Mouse (Mus musculus): ENCODE data around the gene Htr7. TPM values are rescaled to one million over a fixed set of nuclear protein-coding genes. Genes with fewer than 3 reads are reported as not detected.

The Htr7 gene
- total RNA-seq (2014; rRNA removed) (25.7 and 28.8 TPM in 2 replicates), polyA plus RNA-seq (2015; fragmentation: Nextera tagmentation; extraction: Ambion mirVana) (15.4 and 15.8 TPM in 2 replicates)

GRCm38 (mm10) chr19:36057231-36057811 is at the start of gene Htr7:
Gene Htr7 (minus strand): TSS chr19:36057507.
- under 1% methylated on average over 55 of the region's 86 CpGs for WGBS
- Histone ChIP-seq H3K27me3 (ENCODE audit: insufficient read depth, low read length) (no peaks in the 10 kb centered on the region), H3K27ac (ENCODE audit: low read depth, low read length) (peak within 1 kb of the TSS; percentile 32; the same call in 1 of the 2 replicates), H3K36me3 (ENCODE audit: insufficient read depth, low read length) (no peaks in the 10 kb centered on the region), H3K4me2 (ENCODE audit: low read depth, low read length, poor library complexity, severe bottlenecking) (peak within 1 kb of the TSS; percentile 78), H3K9me3 (ENCODE audit: low read length) (no peaks in the 10 kb centered on the region), H3K4me1 (ENCODE audit: insufficient read depth, low read length) (no peaks in the 10 kb centered on the region), H3K4me3 (ENCODE audit: low read depth, low read length) (peak within 1 kb of the TSS; percentile 64), H3K9ac (replicated peaks; ENCODE audit: low read length, poor library complexity, severe bottlenecking) (peak within 1 kb of the TSS; percentile 66)
- peak; percentile 53 for TF ChIP-seq CTCF (IDR thresholded peaks at IDR 0.05)
- peak; percentile 93 for ATAC-seq (ENCODE audit: low FRiP score)
- DNase-seq (ENCODE audit: low spot score) = peak; percentile 47

GRCm38 (mm10) chr19:36103909-36104308 is 46.6 kb upstream of the Htr7 start:
- H3K4me1 ChIP-seq (ENCODE audit: insufficient read depth, low read length) = no peaks in the 10 kb centered on the region
- no peak overlapping the region for H3K27ac ChIP-seq (ENCODE audit: low read depth, low read length)
- no peak for ATAC-seq (ENCODE audit: low FRiP score)
- no peak overlapping the region for H3K4me2 ChIP-seq (ENCODE audit: low read depth, low read length, poor library complexity, severe bottlenecking)
- no peak for TF ChIP-seq CTCF (IDR thresholded peaks at IDR 0.05)
- no peaks in the 10 kb centered on the region for H3K9me3 ChIP-seq (ENCODE audit: low read length)
- no peaks in the 10 kb centered on the region for H3K27me3 ChIP-seq (ENCODE audit: insufficient read depth, low read length)
- peaks cover 29% of the 10 kb centered on the region for H3K36me3 ChIP-seq (ENCODE audit: insufficient read depth, low read length)
- no peak overlapping the region for H3K9ac ChIP-seq (replicated peaks; ENCODE audit: low read length, poor library complexity, severe bottlenecking)
- DNase-seq (ENCODE audit: low spot score) = no peak
- WGBS = 93% methylated on average over 5 of the region's 5 CpGs
- no peak overlapping the region for H3K4me3 ChIP-seq (ENCODE audit: low read depth, low read length)

- H3K36me3 ChIP-seq (ENCODE audit: insufficient read depth, low read length) = peaks cover 49% of the 10 kb centered on the region
Measured at GRCm38 (mm10) chr19:36098916-36099315, 41.6 kb upstream of the Htr7 start.

GRCm38 (mm10) chr19:36098265-36098664 is 41.0 kb upstream of the Htr7 start:
- H3K4me1 ChIP-seq (ENCODE audit: insufficient read depth, low read length) = no peaks in the 10 kb centered on the region
- no peaks in the 10 kb centered on the region for H3K9me3 ChIP-seq (ENCODE audit: low read length)
- 97% methylated on average over 1 of the region's 1 CpGs for WGBS
- TF ChIP-seq CTCF (IDR thresholded peaks at IDR 0.05) = no peak
- no peak overlapping the region for H3K4me3 ChIP-seq (ENCODE audit: low read depth, low read length)
- no peak overlapping the region for H3K27ac ChIP-seq (ENCODE audit: low read depth, low read length)
- no peaks in the 10 kb centered on the region for H3K27me3 ChIP-seq (ENCODE audit: insufficient read depth, low read length)
- ATAC-seq (ENCODE audit: low FRiP score) (no peak), DNase-seq (ENCODE audit: low spot score) (no peak)
- H3K36me3 ChIP-seq (ENCODE audit: insufficient read depth, low read length) = peaks cover 49% of the 10 kb centered on the region
- no peak overlapping the region for H3K4me2 ChIP-seq (ENCODE audit: low read depth, low read length, poor library complexity, severe bottlenecking)
- no peak overlapping the region for H3K9ac ChIP-seq (replicated peaks; ENCODE audit: low read length, poor library complexity, severe bottlenecking)

More at GRCm38 (mm10) chr19:36098916-36099315, 41.6 kb upstream of the Htr7 start:
- Histone ChIP-seq H3K9me3 (ENCODE audit: low read length) (no peaks in the 10 kb centered on the region), H3K27ac (ENCODE audit: low read depth, low read length) (no peak overlapping the region), H3K9ac (replicated peaks; ENCODE audit: low read length, poor library complexity, severe bottlenecking) (no peak overlapping the region), H3K4me2 (ENCODE audit: low read depth, low read length, poor library complexity, severe bottlenecking) (no peak overlapping the region), H3K27me3 (ENCODE audit: insufficient read depth, low read length) (no peaks in the 10 kb centered on the region), H3K4me1 (ENCODE audit: insufficient read depth, low read length) (no peaks in the 10 kb centered on the region), H3K4me3 (ENCODE audit: low read depth, low read length) (no peak overlapping the region)
- no peak for DNase-seq (ENCODE audit: low spot score)
- TF ChIP-seq CTCF (IDR thresholded peaks at IDR 0.05) = no peak
- WGBS = 88% methylated on average over 7 of the region's 7 CpGs
- no peak for ATAC-seq (ENCODE audit: low FRiP score)

- no peak overlapping the region for H3K4me2 ChIP-seq (ENCODE audit: low read depth, low read length, poor library complexity, severe bottlenecking)
- no peaks in the 10 kb centered on the region for H3K9me3 ChIP-seq (ENCODE audit: low read length)
- no peak for ATAC-seq (ENCODE audit: low FRiP score)
- no peak overlapping the region for H3K4me3 ChIP-seq (ENCODE audit: low read depth, low read length)
- DNase-seq (ENCODE audit: low spot score) = no peak
- no peak for TF ChIP-seq CTCF (IDR thresholded peaks at IDR 0.05)
- no peaks in the 10 kb centered on the region for H3K4me1 ChIP-seq (ENCODE audit: insufficient read depth, low read length)
- H3K9ac ChIP-seq (replicated peaks; ENCODE audit: low read length, poor library complexity, severe bottlenecking) = no peak overlapping the region
- no peak overlapping the region for H3K27ac ChIP-seq (ENCODE audit: low read depth, low read length)
- 94% methylated on average over 3 of the region's 3 CpGs for WGBS
- H3K36me3 ChIP-seq (ENCODE audit: insufficient read depth, low read length) = peaks cover 51% of the 10 kb centered on the region
- H3K27me3 ChIP-seq (ENCODE audit: insufficient read depth, low read length) = no peaks in the 10 kb centered on the region
Measured at GRCm38 (mm10) chr19:36097194-36097593, 39.9 kb upstream of the Htr7 start.

GRCm38 (mm10) chr19:36090781-36091180 is 33.5 kb upstream of the Htr7 start:
- Histone ChIP-seq H3K4me2 (ENCODE audit: low read depth, low read length, poor library complexity, severe bottlenecking) (no peak overlapping the region), H3K36me3 (ENCODE audit: insufficient read depth, low read length) (peaks cover 33% of the 10 kb centered on the region; the same call in 1 of the 2 replicates), H3K9me3 (ENCODE audit: low read length) (no peaks in the 10 kb centered on the region), H3K9ac (replicated peaks; ENCODE audit: low read length, poor library complexity, severe bottlenecking) (no peak overlapping the region), H3K4me1 (ENCODE audit: insufficient read depth, low read length) (no peaks in the 10 kb centered on the region), H3K27me3 (ENCODE audit: insufficient read depth, low read length) (no peaks in the 10 kb centered on the region), H3K4me3 (ENCODE audit: low read depth, low read length) (no peak overlapping the region), H3K27ac (ENCODE audit: low read depth, low read length) (no peak overlapping the region)
- DNase-seq (ENCODE audit: low spot score) (peak; percentile 45), ATAC-seq (ENCODE audit: low FRiP score) (no peak)
- 51% methylated on average over 5 of the region's 5 CpGs for WGBS
- peak; percentile 78 for TF ChIP-seq CTCF (IDR thresholded peaks at IDR 0.05)
